Mouse (Mus musculus): ENCODE measurements around the gene Qrich2. TPM values are rescaled to one million over a fixed set of nuclear protein-coding genes. Genes with fewer than 3 reads are reported as not detected.
"Not testable (repeated sequence)": the region's sequence is repeated elsewhere in the genome, so short reads cannot be mapped to it uniquely, and the experiment has no call there.

The Qrich2 gene
- polyA plus RNA-seq, 1 experiment: not detected

DNA sequence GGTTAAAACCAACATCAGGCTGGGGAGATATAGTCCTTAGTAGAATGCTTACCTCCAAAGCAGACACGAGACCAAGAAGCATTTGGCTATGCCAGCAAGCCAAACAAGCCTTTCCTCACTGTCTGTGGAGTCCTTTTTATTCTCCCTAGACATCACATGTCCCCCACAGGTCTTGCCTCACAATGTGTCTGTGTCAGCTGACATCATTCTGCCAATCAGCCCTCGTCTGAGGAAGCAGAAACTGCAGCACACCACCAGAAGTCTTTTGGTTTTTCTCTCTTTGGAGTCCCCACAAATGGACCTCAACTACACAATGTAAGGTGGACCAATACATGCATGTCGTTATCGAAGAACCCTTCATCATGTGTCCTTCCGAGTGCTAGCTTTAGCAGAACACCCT lies 49.0 kb downstream of the Qrich2 start:
- TF ChIP-seq CTCF (IDR thresholded peaks at IDR 0.05; ENCODE audit: borderline replicate concordance, insufficient read depth, low read length) (no peak), POLR2A (IDR thresholded peaks at IDR 0.05; ENCODE audit: low read depth, low read length) (no peak)
- Histone ChIP-seq H3K4me1 (ENCODE audit: control insufficient read depth, insufficient read depth, low read length) (peaks cover 12% of the 10 kb centered on the region), H3K4me3 (ENCODE audit: insufficient read depth, low read length) (no peak overlapping the region), H3K27ac (ENCODE audit: insufficient read depth, low read length) (no peak overlapping the region)

DNA sequence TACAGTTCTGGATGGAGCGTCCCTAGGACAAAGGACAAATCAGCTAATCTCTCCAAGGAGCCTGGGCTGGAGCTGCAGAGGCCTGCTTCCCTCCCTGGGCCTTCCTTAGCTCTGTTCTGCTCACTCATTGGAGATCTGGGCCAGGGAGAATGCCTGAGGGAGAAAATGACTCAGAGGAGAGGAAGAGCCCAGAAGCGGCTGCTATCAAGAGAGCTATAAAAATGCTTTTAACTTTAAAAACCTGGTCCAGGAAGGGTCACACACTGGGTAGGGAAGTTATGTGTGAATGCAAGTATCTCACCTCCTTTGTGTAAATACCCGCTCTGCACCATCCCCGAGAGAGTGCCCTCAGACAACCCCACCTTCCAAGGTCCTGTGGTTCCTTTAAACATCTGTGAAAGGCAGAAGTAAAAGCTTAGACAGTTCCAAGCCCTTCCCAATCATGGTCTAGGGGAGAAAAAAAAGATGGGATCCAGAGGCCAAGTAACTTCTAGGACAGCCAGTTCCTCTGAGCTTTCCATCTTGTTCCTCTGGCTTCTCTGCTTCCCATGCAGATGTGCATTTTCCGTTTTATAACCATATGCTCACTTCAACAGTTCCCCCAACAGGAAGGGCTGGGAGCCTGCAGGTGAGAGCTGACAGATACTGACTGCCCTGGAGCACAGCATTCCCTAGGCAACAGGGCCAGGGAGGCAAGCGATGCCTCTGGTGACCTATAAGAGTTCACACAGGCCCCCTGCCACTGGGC lies 49.7 kb downstream of the Qrich2 start:
- peak overlapping the region; percentile 7; the same call in 1 of the 2 replicates for H3K27ac ChIP-seq (ENCODE audit: insufficient read depth, low read length)
- TF ChIP-seq CTCF (IDR thresholded peaks at IDR 0.05; ENCODE audit: borderline replicate concordance, insufficient read depth, low read length): no peak
- no peak for TF ChIP-seq POLR2A (IDR thresholded peaks at IDR 0.05; ENCODE audit: low read depth, low read length)
- no peak overlapping the region for H3K4me3 ChIP-seq (ENCODE audit: insufficient read depth, low read length)
- H3K4me1 ChIP-seq (ENCODE audit: control insufficient read depth, insufficient read depth, low read length): peaks cover 12% of the 10 kb centered on the region

DNA sequence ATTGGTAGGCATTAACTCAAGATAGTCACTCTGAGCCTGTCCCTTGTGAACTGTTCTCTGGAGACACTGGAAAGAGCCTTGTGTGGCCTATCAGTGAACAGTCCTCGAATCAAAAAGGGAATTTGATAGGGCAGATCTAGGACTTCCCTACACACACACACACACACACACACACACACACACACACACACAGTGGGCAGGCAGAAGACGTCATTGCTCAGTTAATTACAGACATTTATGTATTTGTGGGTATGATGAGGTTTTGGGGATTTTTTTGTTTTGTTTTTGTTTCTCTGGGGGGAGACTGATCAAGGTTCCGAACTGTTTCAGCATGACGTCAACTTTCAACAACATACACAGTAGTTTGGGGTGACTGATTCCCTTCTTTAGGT lies 52.4 kb downstream of the Qrich2 start:
- TF ChIP-seq CTCF (IDR thresholded peaks at IDR 0.05; ENCODE audit: borderline replicate concordance, insufficient read depth, low read length) (no peak), POLR2A (IDR thresholded peaks at IDR 0.05; ENCODE audit: low read depth, low read length) (no peak)
- no peak overlapping the region for H3K27ac ChIP-seq (ENCODE audit: insufficient read depth, low read length)
- H3K4me1 ChIP-seq (ENCODE audit: control insufficient read depth, insufficient read depth, low read length): peaks cover 9% of the 10 kb centered on the region
- no peak overlapping the region; the same call in 1 of the 2 replicates for H3K4me3 ChIP-seq (ENCODE audit: insufficient read depth, low read length)

DNA sequence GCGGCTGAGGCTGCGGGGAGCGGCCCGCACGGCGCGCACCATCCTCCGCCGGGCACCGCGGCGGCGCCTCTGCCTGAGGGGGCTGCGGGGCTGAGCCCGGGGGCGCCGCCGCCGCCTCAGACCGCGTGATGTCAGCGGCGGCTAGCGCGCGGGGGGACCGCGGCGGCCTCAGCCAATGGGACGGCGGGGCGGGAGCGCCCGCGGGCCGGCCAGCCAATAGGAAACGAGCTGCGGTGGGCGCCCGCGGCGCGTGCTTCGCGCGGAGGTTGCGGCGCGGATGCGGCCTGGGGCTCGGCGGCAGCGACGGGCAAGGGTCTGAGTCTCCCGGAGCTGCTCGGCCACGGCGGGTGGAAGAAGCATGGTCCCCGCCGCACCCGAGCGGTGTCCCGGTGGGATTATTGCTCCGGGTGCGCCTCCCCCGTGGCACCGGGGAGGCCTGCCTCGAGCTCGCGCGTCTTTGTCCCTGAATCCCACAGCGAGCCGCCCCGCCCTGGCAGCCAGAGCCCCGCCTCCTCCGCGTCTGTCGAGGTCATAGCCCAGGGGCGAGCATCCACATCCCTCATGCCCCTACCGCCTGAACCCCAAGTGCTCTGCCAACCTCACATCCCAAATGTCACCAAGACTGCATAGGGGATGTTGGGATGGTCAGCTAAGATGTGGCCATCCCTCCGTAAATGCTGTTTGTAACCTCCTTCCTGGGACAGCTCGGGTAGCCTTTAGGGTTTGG lies 53.0 kb downstream of the Qrich2 start, which contains the start of gene Rnf157:
Gene Rnf157, minus strand, starts transcription at position 129 of the 727 bp plus-strand sequence.
- peaks cover 7% of the 10 kb centered on the region for H3K4me1 ChIP-seq (ENCODE audit: control insufficient read depth, insufficient read depth, low read length)
- TF ChIP-seq POLR2A (IDR thresholded peaks at IDR 0.05; ENCODE audit: low read depth, low read length): 0 out of 2 replicates have a peak, but pooled peaks have one; percentile 28
- TF ChIP-seq CTCF (IDR thresholded peaks at IDR 0.05; ENCODE audit: borderline replicate concordance, insufficient read depth, low read length): no peak
- H3K4me3 ChIP-seq (ENCODE audit: insufficient read depth, low read length): peak within 1 kb of the TSS; percentile 69
- no peak within 1 kb of the TSS for H3K27ac ChIP-seq (ENCODE audit: insufficient read depth, low read length)

DNA sequence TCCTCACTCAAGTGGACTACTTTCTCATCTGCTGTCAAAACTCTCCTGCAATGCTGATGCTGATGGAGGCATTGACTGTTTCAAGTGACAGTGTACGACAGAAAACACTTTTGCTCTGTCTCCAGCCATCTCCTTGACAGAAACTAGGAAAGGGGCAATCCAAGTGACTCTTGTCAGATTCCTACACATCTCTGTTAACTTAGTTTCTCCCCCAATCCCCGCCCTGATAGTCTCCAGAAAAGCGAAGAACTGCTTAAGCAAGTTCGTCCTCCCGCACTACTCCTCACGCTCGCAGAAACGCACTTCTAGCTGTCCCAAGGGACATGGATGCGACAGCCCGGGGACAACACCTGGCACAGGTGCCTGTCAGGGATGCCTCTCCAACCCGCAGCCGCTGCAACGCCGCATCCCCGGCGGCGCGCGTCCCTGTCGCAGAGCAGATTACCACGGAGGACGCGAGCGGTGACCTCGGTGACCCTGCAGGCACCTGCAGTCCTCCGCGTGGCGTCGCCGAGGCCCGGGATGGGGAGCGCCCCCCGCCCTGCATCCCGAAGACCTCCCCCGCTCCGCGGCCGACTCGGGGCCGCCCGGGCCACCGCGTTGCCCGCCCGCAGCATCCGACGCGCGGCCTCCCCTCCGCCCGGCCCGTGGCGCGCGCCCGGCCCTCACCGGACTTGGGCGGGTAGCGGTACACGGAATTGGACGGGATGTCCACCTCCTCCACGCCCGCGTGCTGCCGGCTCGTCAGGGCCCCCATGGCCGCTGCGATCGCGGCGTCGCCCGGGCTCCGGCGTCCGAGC lies 53.8 kb downstream of the Qrich2 start:
- peaks cover 3% of the 10 kb centered on the region for H3K4me1 ChIP-seq (ENCODE audit: control insufficient read depth, insufficient read depth, low read length)
- H3K27ac ChIP-seq (ENCODE audit: insufficient read depth, low read length): no peak overlapping the region
- H3K4me3 ChIP-seq (ENCODE audit: insufficient read depth, low read length): peak overlapping the region; percentile 69
- TF ChIP-seq POLR2A (IDR thresholded peaks at IDR 0.05; ENCODE audit: low read depth, low read length): no peak
- TF ChIP-seq CTCF (IDR thresholded peaks at IDR 0.05; ENCODE audit: borderline replicate concordance, insufficient read depth, low read length): no peak

DNA sequence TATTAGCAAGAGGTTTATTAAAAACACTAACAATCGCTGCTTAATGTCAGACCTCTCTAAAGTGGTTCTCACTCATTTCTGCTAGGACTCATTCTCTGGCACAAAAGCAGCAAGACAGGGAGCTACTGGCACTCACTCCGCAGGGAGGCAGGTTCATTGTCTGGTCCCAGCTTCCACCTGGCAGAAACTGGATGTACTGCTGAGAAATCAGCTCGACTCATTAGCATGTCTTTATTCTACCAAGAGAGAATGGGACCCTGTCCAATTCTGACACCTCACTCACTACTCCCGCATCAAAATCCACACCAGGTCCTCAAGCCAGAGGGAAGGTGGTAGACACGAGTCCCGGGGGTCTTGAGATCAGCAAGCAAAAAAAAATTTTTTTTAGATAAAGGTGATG lies 54.5 kb downstream of the Qrich2 start:
- Histone ChIP-seq H3K4me1 (ENCODE audit: control insufficient read depth, insufficient read depth, low read length) (peaks cover 2% of the 10 kb centered on the region), H3K27ac (ENCODE audit: insufficient read depth, low read length) (no peak overlapping the region), H3K4me3 (ENCODE audit: insufficient read depth, low read length) (peak overlapping the region; percentile 69)
- TF ChIP-seq CTCF (IDR thresholded peaks at IDR 0.05; ENCODE audit: borderline replicate concordance, insufficient read depth, low read length): no peak
- TF ChIP-seq POLR2A (IDR thresholded peaks at IDR 0.05; ENCODE audit: low read depth, low read length): no peak

DNA sequence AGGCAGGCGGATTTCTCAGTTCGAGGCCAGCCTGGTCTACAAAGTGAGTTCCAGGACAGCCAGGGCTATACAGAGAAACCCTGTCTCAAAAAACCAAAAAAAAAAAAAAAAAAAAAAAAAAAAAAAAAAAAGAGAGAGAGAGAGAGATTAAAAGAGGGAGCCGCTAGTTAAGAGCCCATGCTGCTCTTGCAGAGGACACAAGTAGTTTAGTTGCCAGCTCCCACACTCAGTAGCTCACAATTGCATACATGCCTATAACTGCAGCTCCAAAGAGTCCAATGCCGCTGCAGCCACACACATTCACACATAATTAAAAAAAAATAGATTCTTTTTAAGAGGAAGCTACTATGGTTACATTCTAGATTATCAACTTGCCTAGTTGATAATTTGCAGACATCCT lies 55.6 kb downstream of the Qrich2 start:
- not testable (repeated sequence) for H3K4me3 ChIP-seq (ENCODE audit: insufficient read depth, low read length); H3K27ac ChIP-seq (ENCODE audit: insufficient read depth, low read length); H3K4me1 ChIP-seq (ENCODE audit: control insufficient read depth, insufficient read depth, low read length)

DNA sequence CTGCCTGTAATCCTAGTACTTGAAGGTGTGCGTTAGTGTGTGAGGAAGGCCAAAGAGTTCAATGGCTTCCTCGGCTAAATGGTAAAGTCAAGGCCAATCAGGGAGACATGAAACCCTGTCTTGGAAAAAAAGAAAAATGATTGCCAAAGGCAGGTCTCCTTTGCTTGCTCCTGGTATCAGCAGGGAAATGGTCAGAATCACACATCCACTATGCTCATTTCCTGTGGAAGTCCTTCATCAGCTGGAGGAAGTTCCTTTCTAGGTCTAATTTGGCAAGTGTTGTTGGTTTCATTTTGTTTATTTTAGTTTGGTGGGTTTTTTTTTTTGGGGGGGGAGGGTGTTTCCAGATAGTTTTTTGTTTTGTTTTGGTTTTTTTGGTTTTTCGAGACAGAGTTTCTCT lies 57.0 kb downstream of the Qrich2 start:
- TF ChIP-seq POLR2A (IDR thresholded peaks at IDR 0.05; ENCODE audit: low read depth, low read length) (no peak), CTCF (IDR thresholded peaks at IDR 0.05; ENCODE audit: borderline replicate concordance, insufficient read depth, low read length) (no peak)
- H3K4me1 ChIP-seq (ENCODE audit: control insufficient read depth, insufficient read depth, low read length): no peaks in the 10 kb centered on the region
- H3K4me3 ChIP-seq (ENCODE audit: insufficient read depth, low read length): no peak overlapping the region
- no peak overlapping the region for H3K27ac ChIP-seq (ENCODE audit: insufficient read depth, low read length)

DNA sequence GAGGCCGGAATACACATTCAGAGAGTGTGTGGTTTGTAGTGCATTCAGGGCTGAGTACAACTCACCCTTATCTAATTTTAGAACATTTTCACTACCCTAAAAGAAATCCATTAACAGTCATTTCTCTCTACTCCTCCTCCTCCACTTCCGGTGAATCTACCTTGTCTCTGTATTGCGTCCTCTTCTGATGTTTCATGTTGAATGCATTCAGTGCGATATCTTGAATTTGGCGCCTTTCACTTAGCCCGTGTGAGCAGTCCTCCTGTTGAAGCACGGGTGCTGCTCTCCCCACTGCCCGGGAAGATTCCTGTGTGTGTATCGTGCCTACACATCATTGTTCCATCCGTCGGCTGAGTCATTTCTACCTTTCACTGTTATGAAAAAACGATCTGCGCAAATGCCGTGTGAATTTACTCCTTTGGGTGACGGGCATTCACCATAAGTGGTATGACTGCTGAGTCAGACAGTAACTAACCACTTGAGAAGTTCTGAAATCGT lies 59.8 kb downstream of the Qrich2 start:
- Histone ChIP-seq H3K4me3 (ENCODE audit: insufficient read depth, low read length) (no peak overlapping the region), H3K27ac (ENCODE audit: insufficient read depth, low read length) (no peak overlapping the region), H3K4me1 (ENCODE audit: control insufficient read depth, insufficient read depth, low read length) (no peaks in the 10 kb centered on the region)
- TF ChIP-seq CTCF (IDR thresholded peaks at IDR 0.05; ENCODE audit: borderline replicate concordance, insufficient read depth, low read length) (no peak), POLR2A (IDR thresholded peaks at IDR 0.05; ENCODE audit: low read depth, low read length) (no peak)
